Mouse (Mus musculus) heart, embryonic 15.5 days (tissue): Measurements from ENCODE around the gene Psrc1. TPM values are rescaled to one million over a fixed set of nuclear protein-coding genes. Genes with fewer than 3 reads are reported as not detected.

Source experiments
- ATAC-seq: fragments of 200-750 bp; cut with Nextera tagmentation; replicated peaks from 2 replicates; pipeline ENCODE4 v1.8.0; 2017; ENCODE audit warnings: low read depth, moderate TSS enrichment; ENCODE audit not compliant: insufficient number of reproducible peaks, insufficient read depth, low FRiP score
- H3K27ac ChIP-seq: fragments of 300-500 bp; sonication (generic); 2 replicates; pipeline ENCODE4 v1.5.1; 2015; ENCODE audit warnings: mild to moderate bottlenecking, inconsistent platforms
- H3K27me3 ChIP-seq: fragments of 300-500 bp; sonication (generic); 2 replicates; pipeline ENCODE4 v1.6.1; 2015; ENCODE audit warnings: inconsistent platforms
- H3K36me3 ChIP-seq: fragments of 300-500 bp; sonication (generic); 2 replicates; pipeline ENCODE4 v1.6.1; 2015; ENCODE audit warnings: mild to moderate bottlenecking, inconsistent platforms
- H3K4me1 ChIP-seq: fragments of 300-500 bp; sonication (generic); replicated peaks from 2 replicates; pipeline ENCODE4 v1.6.1; 2015; ENCODE audit warnings: inconsistent platforms
- H3K4me2 ChIP-seq: fragments of 300-500 bp; sonication (generic); 2 replicates; pipeline ENCODE4 v1.6.1; 2015; ENCODE audit warnings: inconsistent platforms, mild to moderate bottlenecking, moderate library complexity
- H3K4me3 ChIP-seq: fragments of 300-500 bp; sonication (generic); 2 replicates; pipeline ENCODE4 v1.5.1; 2015; ENCODE audit warnings: mild to moderate bottlenecking, inconsistent platforms
- H3K9ac ChIP-seq: fragments of 300-500 bp; sonication (generic); 2 replicates; pipeline ENCODE4 v1.6.1; 2015; ENCODE audit warnings: mild to moderate bottlenecking, inconsistent platforms
- H3K9me3 ChIP-seq: fragments of 300-500 bp; sonication (generic); replicated peaks from 2 replicates; pipeline ENCODE4 v1.6.1; 2016; ENCODE audit warnings: inconsistent platforms
- WGBS: fragments of 180-500 bp; shearing (Covaris S2); methylation state at CpG from one replicate; pipeline ENCODE4 v1.1.7; 2015; ENCODE audit warnings: mixed read lengths; 5-methylcytosine and 5-hydroxymethylcytosine counted together
- polyA plus RNA-seq: library from polyadenylated mRNA; unstranded; fragments of >200 nt; fragmentation: Nextera tagmentation; extraction: Ambion mirVana; gene quantifications from 2 replicates; pipeline ENCODE4 v1.2.1, GENCODE M21; 2015

The Psrc1 gene
- polyA plus RNA-seq, 1 experiment from 2014 or later, result 17.1 TPM

DNA sequence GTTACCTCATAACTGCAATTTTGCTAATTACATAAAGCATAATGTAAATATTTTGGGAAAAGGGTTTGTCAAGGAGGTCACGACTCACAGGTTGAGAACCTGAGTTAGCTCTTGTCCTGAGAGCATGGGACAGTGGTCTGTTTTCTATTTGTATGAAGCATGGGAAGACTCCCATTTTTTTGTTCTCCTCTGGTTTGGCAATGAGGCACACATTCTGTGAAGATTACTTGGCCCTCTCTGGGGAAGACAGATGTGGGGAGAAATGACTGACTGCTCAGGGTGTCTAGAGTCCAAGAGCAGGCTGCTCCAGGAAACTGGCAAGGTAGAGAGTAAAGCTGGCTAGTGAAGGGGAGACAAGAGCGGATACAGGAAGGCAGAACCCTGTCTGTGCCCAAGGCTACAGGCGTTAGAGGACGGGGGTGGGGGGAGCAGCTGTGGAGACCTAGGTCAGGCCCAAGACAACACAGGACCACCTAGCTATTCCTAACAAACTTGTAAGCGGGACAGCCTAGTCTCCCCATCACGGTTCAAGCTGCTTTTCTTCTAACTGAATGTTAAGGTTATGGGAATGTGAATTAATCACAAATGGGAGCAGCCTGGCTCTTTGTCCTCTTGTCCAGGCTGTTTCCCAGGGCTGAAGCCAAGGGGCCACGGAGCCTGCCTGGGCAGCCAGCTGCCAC is 41.4 kb downstream of the Psrc1 start:
- Histone ChIP-seq H3K4me1 (peaks cover 15% of the 10 kb centered on the region), H3K4me2 (no peak overlapping the region), H3K36me3 (peaks cover 42% of the 10 kb centered on the region), H3K27me3 (no peaks in the 10 kb centered on the region), H3K9ac (no peak overlapping the region), H3K27ac (no peak overlapping the region), H3K4me3 (no peak overlapping the region), H3K9me3 (no peaks in the 10 kb centered on the region)
- ATAC-seq, result no peak
- WGBS, result 85% methylated on average over 7 of the region's 7 CpGs

DNA sequence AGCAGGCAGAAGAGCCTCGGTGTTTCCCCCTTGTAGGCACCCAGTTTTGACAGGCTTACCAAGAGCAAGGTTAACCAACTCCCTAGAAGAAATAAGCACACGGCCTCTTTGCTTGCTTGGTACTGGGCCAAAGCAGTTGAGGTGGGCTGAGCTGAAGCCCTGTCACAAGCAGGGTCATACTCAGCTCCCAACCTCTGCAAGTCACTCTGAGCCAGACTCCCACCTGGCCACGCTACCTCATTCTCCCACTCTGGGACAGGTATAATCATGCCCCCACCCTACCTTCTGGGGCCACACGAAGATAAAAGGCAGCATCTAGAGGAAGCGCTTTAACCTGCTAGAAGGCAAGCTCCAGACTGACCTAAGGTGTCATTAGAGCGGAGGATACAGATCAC is 42.0 kb downstream of the Psrc1 start:
- H3K27ac ChIP-seq, result no peak overlapping the region
- H3K36me3 ChIP-seq, result peaks cover 42% of the 10 kb centered on the region
- WGBS, result 84% methylated on average over 6 of the region's 6 CpGs
- H3K27me3 ChIP-seq, result no peaks in the 10 kb centered on the region
- no peak overlapping the region for H3K4me2 ChIP-seq
- H3K4me3 ChIP-seq, result no peak overlapping the region
- no peak overlapping the region for H3K9ac ChIP-seq
- no peak for ATAC-seq
- peaks cover 15% of the 10 kb centered on the region for H3K4me1 ChIP-seq
- no peaks in the 10 kb centered on the region for H3K9me3 ChIP-seq

DNA sequence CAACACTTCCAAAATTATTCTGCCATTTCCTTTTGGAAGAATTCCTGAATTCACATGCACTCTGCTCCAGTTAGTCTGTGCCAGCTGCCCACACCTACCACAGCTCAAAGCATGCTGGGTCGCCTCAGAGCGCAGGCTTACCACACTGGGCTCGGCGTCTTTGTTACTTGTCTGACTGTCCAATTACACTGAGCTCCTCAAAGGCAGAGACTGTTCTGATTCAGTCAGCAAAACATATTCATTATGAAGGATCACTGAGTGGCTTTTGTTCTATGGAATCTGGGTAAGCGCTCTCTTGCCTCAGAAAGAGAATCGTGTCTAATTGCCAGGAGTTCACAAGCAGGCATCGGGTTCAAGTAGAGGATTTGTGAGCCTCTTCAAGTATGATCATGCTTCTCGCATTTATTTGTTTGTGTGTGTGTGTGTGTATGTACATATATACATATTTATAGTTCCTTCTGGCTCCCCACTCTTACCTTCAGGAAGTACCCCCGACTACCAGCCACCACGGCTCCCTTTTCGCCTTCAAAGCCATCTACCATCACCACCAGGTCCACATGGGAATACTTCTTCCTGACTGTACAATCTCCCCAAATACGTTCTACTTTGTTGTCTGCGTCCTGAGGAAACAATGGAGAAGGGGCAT is 49.0 kb downstream of the Psrc1 start:
- H3K9me3 ChIP-seq, result no peaks in the 10 kb centered on the region
- ATAC-seq, result no peak
- H3K9ac ChIP-seq, result no peak overlapping the region
- H3K4me2 ChIP-seq, result no peak overlapping the region
- H3K4me3 ChIP-seq, result no peak overlapping the region
- peaks cover 4% of the 10 kb centered on the region; the same call in 1 of the 2 replicates for H3K4me1 ChIP-seq
- no peak overlapping the region for H3K27ac ChIP-seq
- H3K27me3 ChIP-seq, result no peaks in the 10 kb centered on the region
- peaks cover 76% of the 10 kb centered on the region for H3K36me3 ChIP-seq
- 88% methylated on average over 13 of the region's 13 CpGs for WGBS

DNA sequence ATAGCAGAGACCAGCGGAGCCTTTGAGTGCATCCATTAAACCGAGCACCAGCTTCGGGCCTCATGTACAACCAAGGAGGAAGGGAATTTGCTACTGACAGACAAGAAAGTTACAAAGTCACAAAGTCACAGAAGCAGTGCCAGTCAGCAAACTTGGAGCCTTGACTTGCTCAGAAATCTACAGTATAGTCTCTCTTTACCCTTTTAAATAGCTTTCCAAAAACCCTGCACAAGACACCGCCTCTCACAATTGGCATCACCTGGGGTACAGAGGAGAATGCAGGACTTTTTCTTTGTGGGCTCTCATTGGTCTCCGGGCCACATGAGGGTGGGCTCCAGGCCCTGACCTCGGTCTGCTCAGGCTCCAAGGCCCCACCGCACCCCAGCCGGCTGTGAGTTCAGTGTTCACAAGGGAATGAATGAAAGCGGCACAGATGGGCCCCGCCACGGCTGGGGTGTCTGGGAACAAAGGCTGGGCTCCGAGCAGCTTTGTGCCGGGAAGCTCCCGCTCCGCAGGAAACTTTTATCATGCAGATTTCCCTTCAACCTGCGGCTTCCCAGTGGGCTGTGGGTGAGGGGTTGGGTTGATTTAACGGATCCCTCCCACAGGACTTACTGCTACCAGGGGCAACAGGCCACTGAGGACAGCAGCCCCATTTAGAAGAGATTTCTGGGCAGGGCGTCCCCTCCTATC is 49.7 kb downstream of the Psrc1 start:
- no peak overlapping the region for H3K4me2 ChIP-seq
- H3K27ac ChIP-seq, result no peak overlapping the region
- no peak overlapping the region for H3K4me3 ChIP-seq
- no peak for ATAC-seq
- peaks cover 4% of the 10 kb centered on the region; the same call in 1 of the 2 replicates for H3K4me1 ChIP-seq
- WGBS, result 60% methylated on average over 18 of the region's 18 CpGs
- H3K9me3 ChIP-seq, result no peaks in the 10 kb centered on the region
- H3K36me3 ChIP-seq, result peaks cover 69% of the 10 kb centered on the region
- no peaks in the 10 kb centered on the region for H3K27me3 ChIP-seq
- no peak overlapping the region for H3K9ac ChIP-seq

DNA sequence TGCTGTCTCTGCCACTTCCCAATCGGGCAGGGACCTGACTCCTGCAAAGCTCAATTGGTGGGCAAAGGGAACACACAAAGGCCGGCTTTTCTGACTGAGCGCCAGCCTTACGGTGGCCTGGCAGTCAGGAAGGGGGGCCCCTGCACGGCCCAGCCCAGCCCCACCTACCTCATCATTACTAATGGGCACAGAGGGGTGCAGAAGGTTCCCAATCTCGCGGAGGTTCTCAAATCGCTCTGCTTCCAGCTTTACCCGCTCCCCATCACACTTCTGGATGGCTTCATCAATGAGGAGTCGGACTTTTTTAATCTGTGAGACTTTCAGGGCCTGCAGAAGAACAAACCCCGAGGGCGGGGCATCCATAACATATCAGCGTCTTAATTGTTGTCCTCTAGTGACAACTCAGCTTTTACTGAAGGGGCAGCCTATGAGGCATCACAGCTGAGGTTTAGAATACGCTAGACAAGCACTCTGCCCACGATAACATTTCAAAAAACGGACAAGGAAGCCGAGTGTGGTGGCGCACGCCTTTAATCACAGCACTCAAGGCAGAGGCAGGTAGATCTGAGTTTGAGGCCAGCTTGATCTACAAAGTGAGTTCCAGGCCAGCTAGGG is 50.3 kb downstream of the Psrc1 start:
- no peak for ATAC-seq
- H3K27ac ChIP-seq, result no peak overlapping the region

DNA sequence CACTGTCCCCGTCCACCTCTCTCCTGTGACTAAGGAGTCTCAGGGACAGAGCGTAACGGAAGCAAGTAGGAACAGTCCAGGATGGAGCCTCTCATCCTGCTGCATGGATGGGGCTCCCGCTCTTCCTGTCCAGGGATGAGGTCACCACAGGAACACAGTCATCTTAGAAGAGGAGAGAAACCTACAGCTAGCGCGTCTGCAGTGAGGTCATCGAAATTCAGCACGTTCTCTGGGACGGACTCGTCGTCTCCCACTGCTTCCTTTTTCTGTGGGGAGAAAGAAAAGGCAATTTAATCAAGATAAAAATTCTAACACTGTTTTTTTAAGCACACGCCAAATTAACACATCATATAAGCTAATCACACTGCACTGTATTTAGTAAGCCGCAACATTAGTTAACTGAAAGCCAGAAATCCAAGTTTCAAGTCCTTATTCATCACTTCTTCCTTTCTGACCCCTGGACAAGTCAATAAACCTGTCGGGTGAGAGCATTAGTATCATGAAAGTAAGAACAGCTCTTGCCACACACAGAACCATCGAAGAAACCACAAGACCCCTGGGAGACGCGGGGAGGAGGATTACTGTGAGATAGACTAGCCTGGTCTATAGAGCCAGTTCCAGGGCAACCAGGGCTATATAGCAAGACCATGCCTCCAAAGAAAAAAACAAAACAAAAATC is 52.2 kb downstream of the Psrc1 start:
- Histone ChIP-seq H3K27me3 (no peaks in the 10 kb centered on the region), H3K9ac (no peak overlapping the region), H3K36me3 (peaks cover 55% of the 10 kb centered on the region), H3K4me1 (peaks cover 6% of the 10 kb centered on the region; the same call in 1 of the 2 replicates), H3K4me2 (no peak overlapping the region), H3K4me3 (no peak overlapping the region), H3K9me3 (no peaks in the 10 kb centered on the region), H3K27ac (peak overlapping the region; percentile 45)
- 75% methylated on average over 17 of the region's 17 CpGs for WGBS
- peak; percentile 72; the same call in 1 of the 2 replicates for ATAC-seq

More for the DNA sequence above, 50.3 kb downstream of the Psrc1 start:
- H3K4me3 ChIP-seq, result no peak overlapping the region
- WGBS, result 61% methylated on average over 19 of the region's 19 CpGs
- H3K9ac ChIP-seq, result no peak overlapping the region
- H3K4me2 ChIP-seq, result no peak overlapping the region
- H3K9me3 ChIP-seq, result no peaks in the 10 kb centered on the region
- no peaks in the 10 kb centered on the region for H3K27me3 ChIP-seq
- H3K4me1 ChIP-seq, result peaks cover 6% of the 10 kb centered on the region; the same call in 1 of the 2 replicates
- peaks cover 62% of the 10 kb centered on the region for H3K36me3 ChIP-seq

DNA sequence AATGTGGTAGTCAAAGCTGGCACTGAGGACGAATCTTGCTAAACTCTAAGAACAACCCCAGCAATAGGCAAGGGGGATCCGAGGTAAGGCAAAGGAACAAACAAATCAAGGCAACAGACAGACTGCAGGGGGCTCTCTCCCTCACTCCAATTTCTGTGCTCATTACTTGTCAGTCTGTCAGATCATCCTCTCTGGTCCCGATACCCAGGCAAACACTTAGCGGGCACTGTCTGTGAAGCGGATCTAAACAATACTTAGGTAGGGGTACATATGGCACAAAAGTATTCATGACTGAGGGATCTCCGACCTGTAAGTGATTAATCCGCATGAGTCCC is 52.7 kb downstream of the Psrc1 start:
- 0 out of 2 replicates have a peak overlapping the region, but pooled peaks have one; percentile 33 for H3K27ac ChIP-seq
- H3K36me3 ChIP-seq, result peaks cover 50% of the 10 kb centered on the region
- H3K4me3 ChIP-seq, result no peak overlapping the region
- peaks cover 7% of the 10 kb centered on the region; the same call in 1 of the 2 replicates for H3K4me1 ChIP-seq
- no peak overlapping the region for H3K9ac ChIP-seq
- no peaks in the 10 kb centered on the region for H3K27me3 ChIP-seq
- H3K9me3 ChIP-seq, result no peaks in the 10 kb centered on the region
- no peak overlapping the region for H3K4me2 ChIP-seq
- ATAC-seq, result no peak
- 76% methylated on average over 7 of the region's 7 CpGs for WGBS

Other genes with a start within 250 kb of the Psrc1 start
- 65.9 and 80.3 TPM in 2 replicates for gene Gnai3, start 237.7 kb upstream of the Psrc1 start, polyA plus RNA-seq
- gene Gpr61, start 229.0 kb upstream of the Psrc1 start, polyA plus RNA-seq, result 0.05 and 0.16 TPM in 2 replicates
- gene Amigo1, start 197.5 kb upstream of the Psrc1 start, polyA plus RNA-seq, result 3.0 and 3.2 TPM in 2 replicates
- 2.7 and 3.8 TPM in 2 replicates for gene Cyb561d1, start 182.6 kb upstream of the Psrc1 start, polyA plus RNA-seq
- 5.8 and 9.0 TPM in 2 replicates for gene Atxn7l2, start 172.9 kb upstream of the Psrc1 start, polyA plus RNA-seq
- 2.0 and 2.2 TPM in 2 replicates for gene Sypl2, start 157.2 kb upstream of the Psrc1 start, polyA plus RNA-seq
- gene Psma5, start 126.9 kb upstream of the Psrc1 start, polyA plus RNA-seq, result 174 and 197 TPM in 2 replicates
- 10.2 and 13.9 TPM in 2 replicates for gene Sort1, start 99.8 kb upstream of the Psrc1 start, polyA plus RNA-seq
- 41.5 and 48.0 TPM in 2 replicates for gene Mybphl, start 18.9 kb upstream of the Psrc1 start, polyA plus RNA-seq
- gene Celsr2, start 31.7 kb downstream of the Psrc1 start, polyA plus RNA-seq, result 2.4 and 3.6 TPM in 2 replicates
- 79.7 and 80.9 TPM in 2 replicates for gene Sars, start 61.4 kb downstream of the Psrc1 start, polyA plus RNA-seq
- 0.19 TPM in 1 of 2 replicates, not detected in the other for gene 1700013F07Rik, start 150.3 kb downstream of the Psrc1 start, polyA plus RNA-seq
- 1.0 and 1.7 TPM in 2 replicates for gene 5330417C22Rik, start 152.7 kb downstream of the Psrc1 start, polyA plus RNA-seq
- gene Tmem167b, start 178.6 kb downstream of the Psrc1 start, polyA plus RNA-seq, result 29.7 and 32.5 TPM in 2 replicates
- gene Taf13, start 187.9 kb downstream of the Psrc1 start, polyA plus RNA-seq, result 24.6 and 24.7 TPM in 2 replicates
- gene Wdr47, start 207.4 kb downstream of the Psrc1 start, polyA plus RNA-seq, result 7.0 and 8.8 TPM in 2 replicates